Mouse (Mus musculus) embryo, embryonic 10 days (tissue): Measurements from ENCODE around the gene Capza2.
"Not testable (repeated sequence)": the region's sequence is repeated elsewhere in the genome, so short reads cannot be mapped to it uniquely, and the experiment has no call there.

Source experiments
- DNase-seq: peaks from one replicate; pipeline ENCODE4 v3.0.0-alpha.2; 2015; ENCODE audit warnings: low spot score

Gene Capza2

DNA sequence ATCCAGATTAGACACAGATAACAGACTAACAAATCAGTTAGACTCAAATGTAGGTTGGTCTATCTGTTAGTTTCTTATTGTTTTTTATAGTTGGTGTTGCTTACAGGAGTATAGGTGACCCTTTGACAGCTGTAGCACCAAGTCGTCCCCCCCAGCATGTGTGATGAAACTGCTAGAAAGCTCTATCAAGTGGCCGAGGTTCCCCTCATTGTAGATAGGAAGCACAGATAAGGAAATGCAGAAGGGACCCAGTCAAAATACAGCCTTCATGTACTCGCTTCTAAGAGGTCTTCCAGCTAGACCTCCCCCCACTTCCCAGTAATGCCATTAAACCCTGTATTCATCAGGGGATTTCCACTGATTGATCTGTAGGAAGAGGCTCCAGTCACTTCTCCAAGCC lies 6.7 kb downstream of the Capza2 start:
- DNase-seq = no peak

DNA sequence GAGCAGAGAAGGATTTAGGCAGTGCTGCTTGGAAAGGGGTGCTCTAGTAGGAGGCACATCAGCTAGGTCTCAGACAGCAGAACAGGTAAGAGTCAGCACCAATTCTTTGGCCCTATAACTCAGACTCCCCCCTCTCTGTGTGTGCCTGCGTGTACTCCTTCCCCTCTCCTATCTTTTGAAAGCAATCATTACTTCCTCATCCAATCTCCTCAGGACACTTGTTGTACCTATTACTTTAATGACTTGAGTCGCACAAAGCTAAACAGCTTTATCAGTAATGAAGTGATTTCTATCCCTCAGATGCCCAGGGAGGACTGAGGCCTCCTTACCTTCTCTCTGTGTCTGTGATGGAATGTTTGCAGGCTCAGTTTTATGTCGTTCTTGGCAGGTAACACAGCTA lies 10.1 kb downstream of the Capza2 start:
- no peak for DNase-seq

DNA sequence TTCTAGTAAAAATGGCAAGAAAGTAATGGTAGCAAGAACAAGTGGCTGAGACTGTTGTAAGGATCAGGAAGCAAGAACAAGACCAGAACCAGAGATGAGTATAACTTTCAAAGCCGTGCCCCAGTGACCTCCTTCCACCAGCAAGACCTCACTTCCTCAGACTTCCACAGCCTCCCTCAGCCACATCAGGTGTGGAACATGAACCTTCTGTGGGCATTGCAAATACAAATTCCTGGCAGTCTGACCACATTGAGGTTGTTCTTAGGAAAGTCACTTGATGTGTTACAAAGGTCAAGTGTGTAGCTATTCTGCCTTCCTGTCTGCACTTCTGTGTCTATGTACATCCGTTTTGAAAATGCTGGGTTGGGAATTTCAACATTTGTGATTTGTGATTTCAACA lies 16.1 kb downstream of the Capza2 start:
- no peak for DNase-seq

DNA sequence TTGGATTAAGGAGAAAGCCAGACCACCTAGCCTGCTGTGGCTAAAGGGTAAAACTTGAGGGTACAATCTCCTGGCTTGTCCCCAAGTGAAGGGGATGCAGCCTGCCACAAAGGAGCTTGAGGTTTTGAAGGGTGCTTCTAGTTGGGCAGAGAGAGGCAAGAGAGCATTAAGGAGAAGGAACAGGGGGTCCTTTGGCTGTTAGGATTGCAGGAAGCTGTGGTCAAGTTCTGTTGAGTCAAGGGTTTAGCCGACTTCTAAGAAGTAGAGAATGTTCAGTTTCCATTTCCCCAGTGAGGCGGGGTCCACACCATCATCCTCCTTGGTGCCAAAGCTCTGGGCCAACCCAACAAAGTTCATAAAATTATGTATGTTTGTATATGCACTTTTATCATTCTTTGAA lies 19.0 kb downstream of the Capza2 start:
- no peak for DNase-seq

DNA sequence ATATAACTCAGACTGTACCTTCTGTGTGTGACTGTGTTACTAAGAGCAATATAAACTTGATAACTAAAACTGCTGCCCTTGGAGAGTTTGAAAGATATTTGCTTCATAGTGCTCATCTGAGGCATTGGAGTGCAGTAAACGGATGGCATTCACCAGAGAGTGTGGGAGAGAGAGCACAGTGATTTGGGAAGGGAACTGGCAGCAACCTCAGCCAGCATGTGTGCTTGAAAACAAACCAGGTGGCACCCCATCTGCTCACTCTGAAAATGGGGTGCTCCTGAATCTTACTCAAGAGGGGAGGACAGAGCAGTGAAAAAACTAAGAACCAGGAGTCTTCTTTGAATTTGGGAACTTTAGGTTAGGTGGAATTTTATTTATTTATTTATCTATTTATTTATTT lies 21.3 kb downstream of the Capza2 start:
- DNase-seq = no peak

DNA sequence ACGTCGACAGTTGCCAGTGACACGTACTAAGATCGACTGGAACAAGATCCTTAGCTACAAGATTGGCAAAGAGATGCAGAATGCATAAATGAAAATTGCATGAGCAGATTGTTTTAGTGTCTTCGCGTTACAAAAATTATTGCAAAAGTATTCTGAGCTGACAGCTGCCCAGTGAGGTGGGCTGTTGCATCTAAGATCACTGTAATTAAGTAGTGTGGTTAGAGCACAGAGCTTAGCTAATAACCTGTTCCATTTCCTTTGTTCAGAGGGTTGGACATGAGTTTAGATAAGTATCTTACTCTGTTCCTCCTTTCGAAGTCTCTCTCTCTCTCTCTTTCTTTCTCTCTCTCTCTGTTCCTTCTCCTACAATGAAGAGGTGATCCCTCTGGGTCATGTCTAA lies 29.3 kb downstream of the Capza2 start:
- DNase-seq = no peak

DNA sequence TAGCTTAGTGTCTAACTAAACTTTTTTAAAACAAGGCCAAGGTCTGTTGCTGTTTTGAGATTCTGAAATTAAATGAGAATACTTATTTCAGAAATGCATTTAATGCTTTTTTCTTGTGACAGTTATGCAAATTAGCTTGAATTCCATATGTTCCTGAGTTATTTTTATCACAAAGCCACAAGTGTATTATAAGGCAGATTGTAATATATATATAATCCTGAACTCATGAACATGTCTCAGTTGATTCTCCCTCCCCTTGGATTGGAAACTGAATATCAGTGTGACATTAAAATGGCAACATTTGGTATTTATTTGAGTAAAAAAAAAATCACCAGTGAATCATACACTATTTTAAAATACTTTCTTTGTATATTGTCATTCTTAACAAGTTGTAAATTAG lies 30.0 kb downstream of the Capza2 start:
- no peak for DNase-seq

DNA sequence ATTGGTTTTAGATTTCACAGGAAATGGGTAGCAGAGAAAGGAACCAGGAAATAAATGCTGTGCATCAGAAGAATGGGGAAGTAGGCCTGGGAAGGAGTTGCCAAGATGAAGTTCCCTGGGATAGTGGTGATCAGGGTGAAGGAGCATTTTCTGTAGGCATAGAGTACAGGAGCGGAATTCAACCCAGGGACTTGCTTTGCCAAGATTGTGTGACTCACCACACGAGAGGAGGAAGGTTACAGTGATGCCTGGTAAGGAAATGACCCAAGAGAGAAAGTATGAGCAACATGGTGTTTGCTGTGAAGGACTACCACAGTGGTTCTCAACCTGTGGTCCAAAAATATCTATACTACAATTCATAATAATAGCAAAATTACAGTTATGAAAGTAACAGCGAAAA lies 31.8 kb downstream of the Capza2 start:
- no peak for DNase-seq

DNA sequence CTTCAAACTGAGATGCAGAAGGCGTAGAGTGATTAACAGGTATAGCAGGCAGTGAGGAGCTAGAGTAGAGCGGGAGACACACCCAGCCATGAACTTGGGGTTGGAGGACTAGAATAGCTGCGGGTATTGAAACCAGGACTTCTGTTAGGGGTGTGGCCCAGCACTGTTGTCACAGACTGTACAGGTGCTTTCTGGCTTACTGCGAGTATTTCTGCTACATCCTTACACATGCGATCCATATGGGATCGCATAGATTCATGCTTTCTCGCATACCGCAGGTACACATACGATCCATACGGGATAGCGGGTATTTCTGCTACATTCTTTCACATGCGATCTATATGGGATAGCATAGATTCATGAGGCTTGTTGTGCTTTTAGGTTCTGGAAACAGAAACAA lies 32.3 kb downstream of the Capza2 start:
- no peak for DNase-seq

DNA sequence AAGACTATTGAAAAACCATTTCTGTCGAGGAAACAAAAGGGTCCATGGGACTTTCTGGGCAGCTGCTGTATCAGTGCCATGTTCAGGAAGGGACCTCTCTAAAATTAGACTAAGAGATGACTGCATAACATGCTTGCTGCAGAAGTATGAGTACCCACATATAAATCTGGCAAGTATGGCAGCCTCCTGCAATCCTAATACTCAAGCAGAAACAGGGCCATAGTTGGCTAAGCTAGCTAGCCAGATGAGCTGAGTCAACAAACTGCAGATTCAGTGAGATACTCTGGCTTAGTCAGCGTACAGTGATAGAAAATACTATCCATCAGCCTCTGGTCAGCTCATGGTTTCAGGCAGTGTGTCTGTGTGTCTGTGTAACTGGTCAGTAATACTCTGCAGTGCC lies 33.8 kb downstream of the Capza2 start:
- no peak for DNase-seq

DNA sequence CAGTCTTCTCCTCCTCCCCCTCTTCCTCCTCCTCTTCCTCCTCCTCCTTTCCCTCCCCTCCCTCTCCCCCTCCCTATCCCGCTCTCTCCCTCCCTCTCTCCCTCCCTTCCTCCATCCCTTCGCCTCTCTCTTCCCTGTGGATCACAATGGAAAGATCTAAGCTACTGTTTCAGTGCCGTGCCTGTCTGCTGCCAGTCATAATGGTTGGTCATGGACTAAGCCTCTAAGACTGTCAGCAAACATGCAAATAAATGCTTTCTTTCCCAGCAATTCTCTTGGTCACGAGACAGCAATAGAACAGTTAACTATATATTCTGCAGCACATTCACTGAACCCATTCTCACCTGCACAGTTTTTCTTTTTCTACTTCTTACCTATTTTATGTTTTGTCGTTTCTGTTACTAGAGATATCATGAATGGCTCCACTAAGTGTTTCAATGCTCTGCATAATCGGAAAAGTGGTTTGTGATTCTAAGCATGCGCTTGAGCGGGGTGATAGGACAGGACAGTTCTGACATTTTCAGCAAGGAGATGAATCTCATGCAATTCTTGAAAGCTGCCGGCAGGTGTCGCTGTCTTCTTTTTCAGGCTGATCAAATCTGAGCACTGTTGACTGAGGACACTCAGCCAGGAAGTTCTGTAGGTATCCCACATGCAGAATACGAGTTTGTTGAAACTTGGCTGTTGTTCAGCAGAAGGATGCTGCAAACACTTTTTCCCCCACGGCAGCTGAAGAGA lies 39.2 kb downstream of the Capza2 start:
- DNase-seq = peak; percentile 90

DNA sequence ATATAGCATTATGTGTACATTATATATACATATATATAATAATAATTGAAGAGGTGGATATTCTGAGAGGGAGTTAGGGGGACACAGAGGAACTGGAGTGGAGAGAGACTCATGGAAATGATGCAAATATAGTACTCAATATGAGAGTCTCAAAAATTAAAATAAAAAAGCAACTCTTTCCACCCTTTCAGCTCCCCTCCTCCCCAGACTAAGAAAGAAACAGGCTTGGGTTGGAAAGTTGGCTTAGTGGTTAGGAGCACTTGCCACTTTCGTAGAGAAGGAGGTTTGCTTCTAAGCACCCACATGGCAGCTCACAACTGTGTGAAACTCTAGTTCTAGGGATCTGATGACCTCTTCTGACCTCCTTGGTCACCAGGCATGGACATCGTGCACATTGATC lies 41.0 kb downstream of the Capza2 start:
- DNase-seq = no peak

DNA sequence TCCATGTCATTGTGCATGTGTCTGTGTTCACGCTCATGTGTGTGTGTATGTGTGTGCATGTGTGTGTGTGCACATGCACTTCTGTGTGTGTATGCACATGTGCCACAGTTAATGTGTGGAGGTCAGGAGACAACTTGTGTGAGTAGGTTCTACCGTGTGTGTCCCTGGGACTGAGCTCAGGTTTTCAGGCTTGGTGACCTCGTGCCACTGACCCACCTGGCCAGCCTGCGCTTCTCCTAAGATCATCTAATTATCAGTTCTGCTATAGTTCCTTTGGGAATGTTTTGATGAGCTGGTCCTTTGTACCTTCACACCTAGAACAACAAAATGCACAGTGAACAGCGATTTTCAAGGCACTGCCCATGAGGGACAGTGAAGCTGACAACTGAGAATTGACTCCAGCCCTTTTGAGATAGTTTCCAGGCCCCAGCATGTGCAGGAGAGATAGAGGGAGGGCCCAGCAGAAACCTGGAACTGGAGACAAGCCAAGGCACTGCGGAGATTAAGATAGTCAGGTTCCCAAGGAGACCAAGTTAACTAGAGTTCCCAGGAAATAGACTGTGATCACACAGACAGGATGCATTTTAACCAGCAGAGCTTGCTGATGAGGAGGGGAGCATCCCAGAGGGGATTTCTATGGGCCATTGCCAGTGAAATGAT lies 44.4 kb downstream of the Capza2 start:
- DNase-seq = no peak

DNA sequence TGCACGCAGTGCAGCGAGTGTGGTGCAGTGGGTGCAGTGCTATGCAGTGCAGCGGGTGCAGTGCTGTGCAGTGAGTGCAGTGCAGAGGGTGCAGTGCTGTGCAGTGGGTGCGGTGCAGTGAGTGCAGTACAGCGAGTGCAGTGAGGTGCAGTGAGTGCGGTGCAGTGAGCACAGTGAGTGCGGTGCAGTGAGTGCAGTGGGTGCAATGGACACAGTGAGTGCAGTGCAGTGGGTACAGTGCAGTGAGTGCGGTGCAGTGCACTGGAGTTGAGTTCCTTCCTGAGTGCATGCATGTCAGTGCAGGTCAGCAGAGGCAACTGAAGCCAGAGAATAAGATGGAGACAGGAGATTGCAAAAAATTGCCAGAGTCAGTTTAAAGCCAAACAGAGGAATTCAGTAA lies 45.8 kb downstream of the Capza2 start:
- no peak for DNase-seq

DNA sequence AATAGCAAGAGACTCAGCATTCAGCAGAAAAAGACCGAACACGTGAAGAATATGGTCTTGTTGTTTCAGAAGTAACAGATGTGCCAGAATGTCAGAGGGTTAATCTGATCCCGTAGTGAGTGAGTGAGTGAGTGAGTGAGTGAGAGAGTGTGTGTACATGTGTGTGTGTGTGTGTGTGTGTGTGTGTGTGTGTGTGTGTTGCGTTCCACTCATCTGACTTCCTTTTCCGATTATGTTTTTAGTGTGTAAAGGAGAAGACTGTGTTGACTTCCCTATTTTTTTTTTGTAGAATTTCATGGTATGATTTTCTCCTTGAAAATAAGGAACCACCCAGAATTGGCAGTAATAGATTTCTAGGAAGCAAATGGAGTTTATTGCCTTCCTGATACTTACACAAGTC lies 52.6 kb downstream of the Capza2 start:
- no peak for DNase-seq

DNA sequence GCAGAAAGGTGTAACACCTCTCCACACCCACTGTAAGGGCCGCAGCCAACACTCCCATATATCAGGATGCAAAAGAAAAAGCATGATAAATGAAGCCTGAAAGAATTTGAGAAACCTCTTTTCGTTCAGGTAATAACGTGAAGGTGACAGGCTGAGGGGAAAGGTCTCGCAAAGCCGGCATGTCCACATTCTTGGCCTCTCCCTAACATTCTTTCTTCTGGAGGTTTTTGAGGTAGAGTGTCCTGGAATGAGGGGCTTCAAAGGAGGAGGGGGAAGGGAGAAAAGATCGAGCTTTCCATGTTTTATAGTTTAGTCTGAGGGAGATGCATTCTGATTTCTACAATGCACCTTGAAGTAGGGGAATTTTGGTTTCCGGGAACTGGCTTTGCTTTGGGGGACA lies 56.6 kb downstream of the Capza2 start, which contains the start of gene St7:
TSS of gene St7 (plus strand) at position 287 of the 400 bp plus-strand sequence.
- DNase-seq = no peak

DNA sequence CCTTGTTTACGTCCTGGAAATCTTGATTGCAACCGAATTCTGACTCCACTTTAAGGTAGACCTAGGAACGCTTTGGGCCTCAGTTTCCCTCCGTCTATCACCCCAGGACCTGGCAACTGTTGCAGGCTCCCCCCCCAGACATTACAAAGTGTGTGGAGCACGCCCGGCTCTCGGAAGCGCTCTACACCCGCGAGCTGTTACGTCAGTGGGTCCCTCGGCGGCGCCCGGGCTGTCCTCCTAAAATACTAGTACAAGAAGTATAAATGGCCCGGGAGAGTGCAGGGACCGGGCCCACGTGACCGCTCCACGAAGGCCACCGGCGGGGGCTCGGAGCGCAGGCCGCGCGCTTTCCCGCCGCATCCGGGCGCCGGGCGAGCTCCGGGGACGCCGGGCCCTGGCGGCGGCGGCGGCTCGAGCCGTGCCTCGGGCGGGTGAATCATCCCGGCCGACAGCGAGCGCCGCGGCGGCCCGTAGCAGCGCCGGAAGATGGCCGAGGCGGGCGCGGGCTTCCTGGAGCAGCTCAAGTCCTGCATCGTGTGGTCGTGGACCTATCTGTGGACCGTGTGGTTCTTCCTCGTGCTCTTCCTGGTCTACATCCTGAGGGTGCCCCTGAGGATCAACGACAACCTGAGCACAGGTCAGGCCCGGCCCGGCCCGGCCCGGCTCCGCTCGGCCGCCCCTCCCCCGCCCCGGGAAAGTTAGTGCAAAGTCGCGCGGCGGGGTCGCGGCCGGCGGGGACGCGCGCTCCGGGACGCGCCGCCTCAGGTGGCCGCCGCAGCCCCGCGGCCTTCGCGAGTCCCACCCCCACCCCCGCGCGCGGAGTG lies 57.9 kb downstream of the Capza2 start:
- DNase-seq = peak; percentile 66

DNA sequence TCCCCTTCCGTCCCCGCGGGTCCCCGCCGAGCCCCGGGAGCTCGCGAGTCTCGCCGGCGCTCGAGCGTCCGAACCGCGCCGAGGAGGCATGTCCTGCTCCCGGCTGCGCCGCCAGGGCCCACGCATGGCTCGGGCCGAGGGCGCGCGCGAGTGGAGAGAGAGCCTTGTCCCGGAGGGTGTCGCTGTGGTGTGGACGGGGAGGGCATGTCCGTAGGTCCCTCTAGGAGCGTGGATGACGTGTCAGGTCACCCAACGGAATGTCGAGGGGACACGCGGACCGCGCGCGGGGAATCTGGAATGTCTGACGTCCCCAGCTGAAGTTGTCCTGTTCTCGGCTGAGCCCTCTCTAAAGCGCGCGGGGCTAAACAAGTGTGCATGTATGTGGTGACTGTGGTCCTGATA lies 58.5 kb downstream of the Capza2 start:
- peak; percentile 72 for DNase-seq

DNA sequence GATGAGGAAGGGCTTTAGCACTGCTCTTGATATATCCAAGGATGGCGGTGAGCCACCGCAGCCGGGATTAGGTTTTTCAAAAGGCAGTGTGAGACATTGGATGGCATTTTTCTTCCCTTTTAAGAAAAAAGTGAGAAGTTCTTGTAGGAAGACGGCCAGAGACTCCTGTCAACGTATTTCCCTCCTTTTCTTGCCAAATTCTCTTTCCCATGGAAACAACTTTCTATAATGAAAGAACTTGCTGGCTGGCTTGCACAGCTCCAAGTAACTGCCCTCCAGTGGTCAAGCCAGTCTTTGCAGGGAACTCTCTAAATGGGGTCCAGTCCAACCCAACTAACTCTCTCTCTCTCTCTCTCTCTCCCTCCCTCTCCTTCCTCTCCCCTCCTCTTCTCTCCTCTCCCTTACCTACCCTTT lies 60.3 kb downstream of the Capza2 start:
- DNase-seq = peak; percentile 75

DNA sequence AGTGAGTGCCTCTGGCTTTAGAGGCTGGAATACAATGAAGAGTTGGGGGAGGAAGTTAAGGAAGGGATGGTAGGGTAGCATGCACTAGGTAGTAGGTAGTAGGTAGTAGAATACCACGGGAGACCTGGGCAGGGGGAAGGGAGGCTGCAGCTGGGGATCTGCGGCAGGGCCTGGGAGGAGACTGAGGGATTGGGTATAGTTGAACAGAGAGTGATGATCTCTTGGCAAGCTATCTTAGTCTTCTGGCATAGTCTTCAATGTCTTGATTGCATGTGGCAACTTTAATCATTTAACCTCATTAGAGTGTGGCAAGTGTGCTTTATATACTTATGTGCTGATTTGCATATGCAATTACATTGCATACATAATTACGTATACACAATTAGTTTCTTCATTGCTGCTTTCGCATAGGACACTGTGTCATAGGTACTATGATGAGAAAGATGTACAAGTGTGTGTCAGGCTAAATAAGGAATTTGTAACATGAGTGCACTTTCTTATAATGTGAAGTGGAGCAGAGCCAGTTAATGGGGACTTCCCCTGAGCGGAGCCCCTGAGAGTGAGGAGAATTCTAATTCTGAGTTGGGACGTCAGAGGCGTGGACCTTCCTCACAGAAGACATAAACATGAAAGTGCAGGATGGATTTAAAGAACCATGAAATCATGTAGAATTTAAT lies 65.0 kb downstream of the Capza2 start:
- no peak for DNase-seq

DNA sequence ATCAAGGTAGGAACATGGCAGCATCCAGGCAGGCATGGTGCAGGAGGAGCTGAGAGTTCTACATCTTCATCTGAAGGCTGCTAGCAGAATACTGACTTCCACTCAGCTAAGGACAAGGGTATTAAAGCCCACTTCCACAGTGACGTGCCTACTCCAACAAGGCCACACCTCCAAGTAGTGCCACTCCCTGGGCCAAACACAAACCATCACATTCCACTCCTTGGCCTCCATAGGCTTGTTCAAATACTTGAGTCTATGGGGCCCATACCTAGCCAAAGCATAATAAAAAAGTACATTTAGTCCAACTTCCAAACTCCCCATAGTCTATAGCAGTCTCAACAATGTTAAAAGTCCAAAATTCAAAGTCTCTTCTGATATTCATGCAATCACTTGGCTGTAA lies 68.0 kb downstream of the Capza2 start:
- not testable (repeated sequence) for DNase-seq

DNA sequence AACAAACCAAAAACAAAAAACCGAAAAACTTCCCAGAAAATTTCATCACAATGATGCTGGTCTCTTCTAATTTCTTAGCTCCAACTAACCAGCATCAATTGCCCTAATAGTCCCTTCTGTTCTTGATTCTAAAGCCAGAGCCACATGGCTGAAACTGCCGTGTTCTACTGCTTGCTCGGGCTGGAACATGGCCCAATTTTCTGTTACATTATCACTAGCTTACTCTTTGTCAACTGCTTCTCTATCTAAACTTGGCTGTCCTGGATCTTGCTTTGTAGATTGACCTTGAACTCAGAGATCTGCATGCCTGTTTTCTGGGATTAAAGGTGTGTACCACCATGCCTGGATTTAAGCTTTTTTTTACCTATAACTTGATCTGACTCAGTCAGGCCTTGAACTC lies 69.9 kb downstream of the Capza2 start:
- no peak for DNase-seq
